Comparison of ENCODE assay signal across 10 mouse cellular contexts in genomic region chr6:94340546-94340945, GRCm38 (mm10). TPM values are rescaled to one million over a fixed set of nuclear protein-coding genes. Genes with fewer than 3 reads are reported as not detected.
"Had no signal": no experiment of that assay in that cellular context is flagged by ENCODE, and none has a peak within 500 bp of the region (broad histone marks: within the 10 kb centered on the region; RNA-seq: fewer than 3 reads in every experiment).

No protein-coding gene starts in this region.

- DNase-seq: liver, postnatal 0 days; lung, adult 2 months; lung, postnatal 14 days; lung, postnatal 36 days; right cerebral cortex, postnatal 14 days; thymus, adult 2 months; thymus, postnatal 25 days; thymus, postnatal 4 days had no signal

RNA-seq across cellular contexts. Expression of gene Magi1, which starts 56.8 kb away (rescaled TPM):
- total RNA-seq: monocyte, adult 5-6 weeks; neutrophil, adult 5-6 weeks had no signal
